Mouse (Mus musculus): Measurements from ENCODE around the gene Kcne2. TPM values are rescaled to one million over a fixed set of nuclear protein-coding genes. Genes with fewer than 3 reads are reported as not detected.

Kcne2 gene
- polyA plus RNA-seq, 1 experiment, result 0.15 TPM

DNA sequence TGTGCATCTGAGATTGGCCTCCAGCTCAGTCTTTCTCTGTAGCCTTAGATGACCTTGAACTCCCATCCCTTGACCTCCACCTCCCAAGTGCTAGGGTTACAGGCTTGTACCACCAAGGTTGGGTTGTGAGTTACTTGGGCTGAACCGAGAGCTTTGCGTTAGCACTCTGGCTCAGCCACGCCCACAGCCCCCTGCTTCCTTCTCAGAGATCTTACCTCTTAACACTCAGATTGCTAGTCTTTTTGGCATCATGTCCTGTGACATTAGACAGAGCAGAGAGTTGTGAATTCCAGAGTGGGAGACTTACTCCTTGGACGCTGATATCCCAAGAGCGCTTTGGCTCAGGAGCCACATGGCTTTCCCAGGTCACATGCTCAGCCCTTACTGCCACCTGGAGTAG is 10.3 kb downstream of the Kcne2 start:
- Histone ChIP-seq H3K4me1 (replicated peaks; ENCODE audit: control insufficient read depth, insufficient read depth, low read length) (peaks cover 15% of the 10 kb centered on the region), H3K36me3 (ENCODE audit: control insufficient read depth, insufficient read depth, low read length) (peaks cover 3% of the 10 kb centered on the region; the same call in 1 of the 2 replicates), H3K27me3 (ENCODE audit: control insufficient read depth, insufficient read depth, low read length) (no peaks in the 10 kb centered on the region), H3K4me3 (ENCODE audit: control insufficient read depth, insufficient read depth, low read length) (no peak overlapping the region), H3K27ac (ENCODE audit: control insufficient read depth, insufficient read depth, low read length) (no peak overlapping the region)
- no peak for DNase-seq
- 88% methylated on average over 5 of the region's 5 CpGs for WGBS
- TF ChIP-seq CTCF (IDR thresholded peaks at IDR 0.05; ENCODE audit: borderline replicate concordance, control insufficient read depth, extremely low read depth, insufficient read depth, low read length, poor library complexity), result no peak
- TF ChIP-seq POLR2A (IDR thresholded peaks at IDR 0.05; ENCODE audit: control insufficient read depth, extremely low read depth, insufficient read depth, low read length, poor library complexity), result no peak

DNA sequence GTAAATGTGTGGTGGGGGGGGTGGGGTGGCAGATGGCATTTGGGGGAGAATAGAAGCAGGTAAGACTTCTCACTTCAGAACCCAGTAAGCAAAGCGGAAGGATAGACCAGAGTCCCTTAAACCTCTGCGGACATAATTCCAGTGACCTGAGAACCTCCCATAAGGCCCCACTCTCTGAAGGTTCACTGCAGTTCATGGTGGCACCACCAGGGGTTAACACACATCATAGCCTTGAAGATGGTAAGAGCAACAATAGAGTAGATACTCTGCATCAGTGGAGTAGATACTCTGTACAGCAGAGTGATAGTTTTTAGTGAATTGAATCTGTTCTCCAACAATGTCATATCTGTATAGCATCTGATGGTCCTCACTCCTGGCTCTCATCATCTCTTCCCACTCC is 13.3 kb downstream of the Kcne2 start:
- Histone ChIP-seq H3K36me3 (ENCODE audit: control insufficient read depth, insufficient read depth, low read length) (peaks cover 3% of the 10 kb centered on the region; the same call in 1 of the 2 replicates), H3K4me3 (ENCODE audit: control insufficient read depth, insufficient read depth, low read length) (no peak overlapping the region), H3K27ac (ENCODE audit: control insufficient read depth, insufficient read depth, low read length) (no peak overlapping the region), H3K27me3 (ENCODE audit: control insufficient read depth, insufficient read depth, low read length) (no peaks in the 10 kb centered on the region), H3K4me1 (replicated peaks; ENCODE audit: control insufficient read depth, insufficient read depth, low read length) (peaks cover 14% of the 10 kb centered on the region)
- no peak for DNase-seq
- WGBS, result 97% methylated on average over 2 of the region's 2 CpGs
- TF ChIP-seq CTCF (IDR thresholded peaks at IDR 0.05; ENCODE audit: borderline replicate concordance, control insufficient read depth, extremely low read depth, insufficient read depth, low read length, poor library complexity) (no peak), POLR2A (IDR thresholded peaks at IDR 0.05; ENCODE audit: control insufficient read depth, extremely low read depth, insufficient read depth, low read length, poor library complexity) (no peak)

DNA sequence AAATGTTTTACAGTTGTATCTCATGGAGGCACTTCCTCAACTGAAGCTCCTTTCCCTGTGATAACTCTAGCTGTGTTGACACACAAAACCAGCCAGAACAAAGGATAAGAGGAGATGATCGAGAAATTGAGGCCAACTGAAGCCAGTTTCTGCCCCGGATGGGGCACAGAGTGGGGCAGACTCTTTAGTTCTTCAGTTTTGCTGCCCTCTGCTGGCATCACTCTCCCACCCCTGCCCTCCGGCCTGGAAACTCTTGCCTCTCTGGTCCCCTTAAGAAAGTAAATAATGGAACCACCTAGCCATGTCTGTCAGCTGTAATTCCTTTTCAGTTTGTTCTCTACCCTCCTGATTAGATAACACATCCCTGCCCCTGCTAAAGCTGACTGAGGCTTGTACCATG is 15.8 kb downstream of the Kcne2 start:
- Histone ChIP-seq H3K36me3 (ENCODE audit: control insufficient read depth, insufficient read depth, low read length) (peaks cover 3% of the 10 kb centered on the region; the same call in 1 of the 2 replicates), H3K27me3 (ENCODE audit: control insufficient read depth, insufficient read depth, low read length) (no peaks in the 10 kb centered on the region), H3K27ac (ENCODE audit: control insufficient read depth, insufficient read depth, low read length) (no peak overlapping the region), H3K4me1 (replicated peaks; ENCODE audit: control insufficient read depth, insufficient read depth, low read length) (no peaks in the 10 kb centered on the region), H3K4me3 (ENCODE audit: control insufficient read depth, insufficient read depth, low read length) (no peak overlapping the region)
- no peak for TF ChIP-seq CTCF (IDR thresholded peaks at IDR 0.05; ENCODE audit: borderline replicate concordance, control insufficient read depth, extremely low read depth, insufficient read depth, low read length, poor library complexity)
- WGBS, result 95% methylated on average over 3 of the region's 3 CpGs
- no peak for DNase-seq

DNA sequence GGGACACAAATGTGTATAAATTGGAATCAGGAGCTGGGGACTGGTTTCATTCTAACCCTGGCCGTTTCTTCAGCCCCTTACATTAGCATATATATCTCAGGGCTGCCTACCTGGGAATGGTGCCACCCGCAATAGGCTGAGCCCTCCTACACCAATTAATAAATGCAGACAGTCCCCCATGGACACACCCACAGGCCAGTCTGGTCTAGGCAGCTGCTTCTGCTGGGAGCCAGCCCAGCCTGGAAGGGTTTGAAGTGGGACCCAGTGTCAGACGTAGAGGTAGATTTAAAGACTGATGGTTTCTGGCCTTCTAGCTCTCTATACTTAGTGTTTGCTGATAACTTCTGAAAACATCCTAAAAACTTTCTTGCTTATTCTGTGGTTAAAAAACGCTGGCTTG is 16.9 kb downstream of the Kcne2 start:
- H3K36me3 ChIP-seq (ENCODE audit: control insufficient read depth, insufficient read depth, low read length), result peaks cover 3% of the 10 kb centered on the region; the same call in 1 of the 2 replicates
- H3K27ac ChIP-seq (ENCODE audit: control insufficient read depth, insufficient read depth, low read length), result no peak overlapping the region
- no peak for DNase-seq
- WGBS, result 94% methylated on average over 4 of the region's 4 CpGs
- H3K4me3 ChIP-seq (ENCODE audit: control insufficient read depth, insufficient read depth, low read length), result no peak overlapping the region
- H3K4me1 ChIP-seq (replicated peaks; ENCODE audit: control insufficient read depth, insufficient read depth, low read length), result no peaks in the 10 kb centered on the region
- H3K27me3 ChIP-seq (ENCODE audit: control insufficient read depth, insufficient read depth, low read length), result no peaks in the 10 kb centered on the region
- TF ChIP-seq CTCF (IDR thresholded peaks at IDR 0.05; ENCODE audit: borderline replicate concordance, control insufficient read depth, extremely low read depth, insufficient read depth, low read length, poor library complexity), result no peak
- no peak for TF ChIP-seq POLR2A (IDR thresholded peaks at IDR 0.05; ENCODE audit: control insufficient read depth, extremely low read depth, insufficient read depth, low read length, poor library complexity)

DNA sequence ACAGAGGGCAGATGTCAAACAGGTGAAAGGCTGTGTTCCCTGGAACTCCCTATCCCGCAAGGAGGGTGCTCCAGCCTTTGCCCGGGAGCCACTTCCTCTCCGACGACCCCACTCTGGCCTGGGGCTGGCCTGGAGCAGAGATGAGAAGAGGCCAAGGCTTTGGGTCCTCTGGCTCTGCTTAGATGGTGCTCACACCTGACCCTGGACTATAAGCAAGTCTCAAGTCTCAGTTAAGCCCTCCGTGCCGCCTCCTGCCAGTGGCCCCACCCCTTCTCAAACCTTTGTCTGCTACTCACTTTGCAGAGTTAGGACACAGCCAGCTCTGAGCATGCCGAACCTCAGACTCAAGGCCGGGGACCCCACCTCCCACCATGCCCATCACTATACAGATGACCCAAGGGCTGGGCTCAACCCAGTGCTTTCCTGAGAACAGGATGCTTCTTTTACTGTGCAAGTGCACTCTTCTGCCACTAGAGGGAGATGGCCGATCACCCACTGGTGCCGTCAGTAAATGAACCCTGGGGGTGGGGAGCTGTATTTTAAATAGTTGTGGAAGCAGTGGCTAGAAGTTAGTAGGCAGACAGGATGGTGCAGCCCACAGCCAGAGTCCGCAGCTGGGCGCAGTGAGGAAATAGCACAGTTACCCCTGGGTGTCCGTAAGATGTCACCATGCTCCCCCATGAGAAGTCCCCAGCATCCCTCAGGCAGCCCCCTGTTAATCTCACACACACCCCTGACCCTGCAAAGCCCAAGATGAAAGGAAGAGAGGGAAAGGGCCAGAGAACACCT is 22.0 kb downstream of the Kcne2 start:
- Histone ChIP-seq H3K27ac (ENCODE audit: control insufficient read depth, insufficient read depth, low read length) (no peak overlapping the region), H3K4me1 (replicated peaks; ENCODE audit: control insufficient read depth, insufficient read depth, low read length) (no peaks in the 10 kb centered on the region; the same call in 1 of the 2 replicates), H3K27me3 (ENCODE audit: control insufficient read depth, insufficient read depth, low read length) (no peaks in the 10 kb centered on the region), H3K36me3 (ENCODE audit: control insufficient read depth, insufficient read depth, low read length) (no peaks in the 10 kb centered on the region), H3K4me3 (ENCODE audit: control insufficient read depth, insufficient read depth, low read length) (no peak overlapping the region)
- WGBS, result 53% methylated on average over 13 of the region's 13 CpGs
- peak; percentile 35 for DNase-seq
- no peak for TF ChIP-seq POLR2A (IDR thresholded peaks at IDR 0.05; ENCODE audit: control insufficient read depth, extremely low read depth, insufficient read depth, low read length, poor library complexity)
- TF ChIP-seq CTCF (IDR thresholded peaks at IDR 0.05; ENCODE audit: borderline replicate concordance, control insufficient read depth, extremely low read depth, insufficient read depth, low read length, poor library complexity), result peak; percentile 73

DNA sequence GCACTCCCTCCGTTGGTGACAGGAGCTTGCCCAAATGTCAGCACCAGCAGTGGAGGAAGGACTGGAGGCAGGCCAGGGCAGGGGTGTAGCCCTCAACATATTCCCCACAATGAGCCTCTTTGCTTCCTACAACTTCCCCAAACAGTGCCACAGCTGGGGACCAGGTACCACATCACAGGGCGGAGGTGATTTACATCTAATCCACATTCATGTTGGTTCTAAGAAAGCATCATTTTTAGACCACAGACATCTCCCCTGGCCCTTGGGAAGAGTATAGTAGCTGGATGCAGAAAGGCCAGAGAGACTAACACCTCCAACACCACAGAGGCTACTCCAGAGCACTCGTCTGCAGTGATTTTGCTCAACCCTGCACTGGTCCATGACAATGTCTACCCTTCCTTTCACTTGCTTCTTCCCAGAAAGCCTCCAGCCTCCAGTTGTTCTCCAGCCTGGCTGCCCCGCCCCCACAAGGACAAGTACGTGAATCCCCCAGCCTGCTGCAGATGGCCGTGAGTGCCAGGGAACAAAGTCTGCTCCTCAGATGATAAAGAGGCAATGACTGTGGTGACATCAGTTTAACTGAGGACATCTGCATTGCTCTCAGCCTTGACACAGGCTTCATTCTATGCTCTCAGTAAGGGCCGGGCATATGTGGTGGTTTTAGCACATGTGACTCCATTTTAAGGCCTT is 24.0 kb downstream of the Kcne2 start:
- DNase-seq, result no peak
- H3K36me3 ChIP-seq (ENCODE audit: control insufficient read depth, insufficient read depth, low read length), result no peaks in the 10 kb centered on the region
- TF ChIP-seq POLR2A (IDR thresholded peaks at IDR 0.05; ENCODE audit: control insufficient read depth, extremely low read depth, insufficient read depth, low read length, poor library complexity) (no peak), CTCF (IDR thresholded peaks at IDR 0.05; ENCODE audit: borderline replicate concordance, control insufficient read depth, extremely low read depth, insufficient read depth, low read length, poor library complexity) (no peak)
- no peak overlapping the region for H3K4me3 ChIP-seq (ENCODE audit: control insufficient read depth, insufficient read depth, low read length)
- H3K27me3 ChIP-seq (ENCODE audit: control insufficient read depth, insufficient read depth, low read length), result no peaks in the 10 kb centered on the region
- no peak overlapping the region for H3K27ac ChIP-seq (ENCODE audit: control insufficient read depth, insufficient read depth, low read length)
- no peaks in the 10 kb centered on the region; the same call in 1 of the 2 replicates for H3K4me1 ChIP-seq (replicated peaks; ENCODE audit: control insufficient read depth, insufficient read depth, low read length)
- 42% methylated on average over 7 of the region's 7 CpGs for WGBS
